Mouse (Mus musculus) neural tube, embryonic 15.5 days (tissue): Measurements from ENCODE around the gene Syn3. TPM values are rescaled to one million over a fixed set of nuclear protein-coding genes. Genes with fewer than 3 reads are reported as not detected.
"Not testable (repeated sequence)": the region's sequence is repeated elsewhere in the genome, so short reads cannot be mapped to it uniquely, and the experiment has no call there.

Experiments used
- ATAC-seq: fragments of 200-750 bp; cut with Nextera tagmentation; 2 replicates; pipeline ENCODE4 v1.8.0; 2017; ENCODE audit warnings: mild to moderate bottlenecking, moderate TSS enrichment, moderate library complexity; ENCODE audit not compliant: low FRiP score
- H3K27ac ChIP-seq: fragments of 300-500 bp; sonication (generic); replicated peaks from 2 replicates; pipeline ENCODE4 v1.5.1; 2015; ENCODE audit warnings: mild to moderate bottlenecking, inconsistent platforms
- H3K27me3 ChIP-seq: fragments of 300-500 bp; sonication (generic); replicated peaks from 2 replicates; pipeline ENCODE4 v1.6.1; 2015; ENCODE audit warnings: inconsistent platforms
- H3K36me3 ChIP-seq: fragments of 300-500 bp; sonication (generic); 2 replicates; pipeline ENCODE4 v1.6.1; 2015; ENCODE audit warnings: inconsistent platforms
- H3K4me1 ChIP-seq: fragments of 300-500 bp; sonication (generic); 2 replicates; pipeline ENCODE4 v1.6.1; 2015; ENCODE audit warnings: inconsistent platforms
- H3K4me2 ChIP-seq: fragments of 300-500 bp; sonication (generic); 2 replicates; pipeline ENCODE4 v1.6.1; 2015; ENCODE audit warnings: inconsistent platforms, mild to moderate bottlenecking, moderate library complexity
- H3K4me3 ChIP-seq: fragments of 300-500 bp; sonication (generic); replicated peaks from 2 replicates; pipeline ENCODE4 v1.5.1; 2015; ENCODE audit warnings: mild to moderate bottlenecking, inconsistent platforms
- H3K9ac ChIP-seq: fragments of 300-500 bp; sonication (generic); replicated peaks from 2 replicates; pipeline ENCODE4 v1.6.1; 2015; ENCODE audit warnings: mild to moderate bottlenecking, inconsistent platforms
- H3K9me3 ChIP-seq: fragments of 300-500 bp; sonication (generic); replicated peaks from 2 replicates; pipeline ENCODE4 v1.6.1; 2016; ENCODE audit warnings: inconsistent platforms
- WGBS: fragments of 180-500 bp; shearing (Covaris S2); methylation state at CpG from one replicate; pipeline ENCODE4 v1.1.7; 2015; ENCODE audit warnings: mixed read lengths; 5-methylcytosine and 5-hydroxymethylcytosine counted together
- polyA plus RNA-seq: library from polyadenylated mRNA; unstranded; fragments of >200 nt; fragmentation: Nextera tagmentation; extraction: Ambion mirVana; gene quantifications from 2 replicates; pipeline ENCODE4 v1.2.1, GENCODE M21; 2015

Syn3 gene
- polyA plus RNA-seq, 1 experiment from 2014 or later, result 29.0 TPM

- H3K4me2 ChIP-seq, result no peak overlapping the region
- no peaks in the 10 kb centered on the region for H3K9me3 ChIP-seq
- H3K9ac ChIP-seq, result no peak overlapping the region
- H3K27me3 ChIP-seq, result no peaks in the 10 kb centered on the region
- WGBS, result 22% methylated on average over 2 of the region's 2 CpGs
- H3K36me3 ChIP-seq, result peaks cover 32% of the 10 kb centered on the region
- no peak overlapping the region for H3K4me3 ChIP-seq
- ATAC-seq, result no peak
- 0 out of 2 replicates have a peak, but pooled peaks cover 2% of the 10 kb centered on the region for H3K4me1 ChIP-seq
- no peak overlapping the region for H3K27ac ChIP-seq
These were observed 448.2 kb downstream of the Syn3 start for GRCm38 (mm10) chr10:86050522-86050921.

GRCm38 (mm10) chr10:86047786-86048185 lies 450.9 kb downstream of the Syn3 start:
- ATAC-seq, result no peak
- Histone ChIP-seq H3K9me3 (no peaks in the 10 kb centered on the region), H3K4me1 (0 out of 2 replicates have a peak, but pooled peaks cover 2% of the 10 kb centered on the region), H3K27me3 (no peaks in the 10 kb centered on the region), H3K36me3 (peaks cover 16% of the 10 kb centered on the region), H3K27ac (no peak overlapping the region), H3K4me2 (no peak overlapping the region), H3K4me3 (no peak overlapping the region), H3K9ac (no peak overlapping the region)
- 94% methylated on average over 9 of the region's 9 CpGs for WGBS

- 94% methylated on average over 1 of the region's 1 CpGs for WGBS
- Histone ChIP-seq H3K4me3 (no peak overlapping the region), H3K4me2 (no peak overlapping the region), H3K9me3 (no peaks in the 10 kb centered on the region), H3K4me1 (0 out of 2 replicates have a peak, but pooled peaks cover 2% of the 10 kb centered on the region), H3K9ac (no peak overlapping the region), H3K27ac (no peak overlapping the region), H3K36me3 (peaks cover 19% of the 10 kb centered on the region), H3K27me3 (no peaks in the 10 kb centered on the region)
- no peak for ATAC-seq
These were observed 452.3 kb downstream of the Syn3 start for GRCm38 (mm10) chr10:86046371-86046770.

- WGBS, result 84% methylated on average over 8 of the region's 8 CpGs
- no peak overlapping the region for H3K27ac ChIP-seq
- H3K4me2 ChIP-seq, result no peak overlapping the region
- no peaks in the 10 kb centered on the region for H3K27me3 ChIP-seq
- no peak overlapping the region for H3K9ac ChIP-seq
- no peak for ATAC-seq
- no peak overlapping the region for H3K4me3 ChIP-seq
- H3K36me3 ChIP-seq, result peaks cover 13% of the 10 kb centered on the region; the same call in 1 of the 2 replicates
- no peaks in the 10 kb centered on the region for H3K4me1 ChIP-seq
- no peaks in the 10 kb centered on the region for H3K9me3 ChIP-seq
These were observed 454.6 kb downstream of the Syn3 start for GRCm38 (mm10) chr10:86044066-86044465.

- peaks cover 13% of the 10 kb centered on the region; the same call in 1 of the 2 replicates for H3K36me3 ChIP-seq
- no peak overlapping the region for H3K27ac ChIP-seq
- no peaks in the 10 kb centered on the region for H3K9me3 ChIP-seq
- WGBS, result 79% methylated on average over 4 of the region's 4 CpGs
- no peaks in the 10 kb centered on the region for H3K4me1 ChIP-seq
- no peaks in the 10 kb centered on the region for H3K27me3 ChIP-seq
- ATAC-seq, result no peak
- H3K9ac ChIP-seq, result no peak overlapping the region
- H3K4me3 ChIP-seq, result no peak overlapping the region
- no peak overlapping the region for H3K4me2 ChIP-seq
These were observed 455.0 kb downstream of the Syn3 start for GRCm38 (mm10) chr10:86043651-86044050.

GRCm38 (mm10) chr10:86034007-86034728 lies 464.5 kb downstream of the Syn3 start:
- no peaks in the 10 kb centered on the region for H3K4me1 ChIP-seq
- no peak overlapping the region for H3K27ac ChIP-seq
- H3K36me3 ChIP-seq, result peaks cover 9% of the 10 kb centered on the region; the same call in 1 of the 2 replicates
- H3K9me3 ChIP-seq, result no peaks in the 10 kb centered on the region
- no peaks in the 10 kb centered on the region for H3K27me3 ChIP-seq
- H3K9ac ChIP-seq, result no peak overlapping the region
- no peak overlapping the region for H3K4me2 ChIP-seq
- WGBS, result 67% methylated on average over 2 of the region's 2 CpGs
- H3K4me3 ChIP-seq, result no peak overlapping the region
- no peak for ATAC-seq

GRCm38 (mm10) chr10:86032517-86032916 lies 466.2 kb downstream of the Syn3 start:
- Histone ChIP-seq H3K4me1 (no peaks in the 10 kb centered on the region), H3K4me3 (no peak overlapping the region), H3K36me3 (peaks cover 9% of the 10 kb centered on the region; the same call in 1 of the 2 replicates), H3K9me3 (no peaks in the 10 kb centered on the region), H3K4me2 (no peak overlapping the region), H3K9ac (no peak overlapping the region), H3K27me3 (no peaks in the 10 kb centered on the region), H3K27ac (no peak overlapping the region)
- no peak for ATAC-seq
- WGBS, result 69% methylated on average over 3 of the region's 3 CpGs

- Histone ChIP-seq H3K9ac (no peak overlapping the region), H3K9me3 (no peaks in the 10 kb centered on the region), H3K4me3 (no peak overlapping the region), H3K27me3 (no peaks in the 10 kb centered on the region), H3K36me3 (peaks cover 9% of the 10 kb centered on the region; the same call in 1 of the 2 replicates), H3K4me2 (no peak overlapping the region), H3K4me1 (no peaks in the 10 kb centered on the region), H3K27ac (no peak overlapping the region)
- no peak for ATAC-seq
- WGBS, result 92% methylated on average over 7 of the region's 7 CpGs
These were observed 468.0 kb downstream of the Syn3 start for GRCm38 (mm10) chr10:86030743-86031142.

- not testable (repeated sequence) for ATAC-seq, H3K9me3 ChIP-seq, H3K36me3 ChIP-seq, H3K4me1 ChIP-seq, H3K4me3 ChIP-seq, H3K4me2 ChIP-seq, H3K27me3 ChIP-seq, H3K27ac ChIP-seq, H3K9ac ChIP-seq
- WGBS, result 100% methylated on average over 1 of the region's 1 CpGs
These were observed 471.9 kb downstream of the Syn3 start for GRCm38 (mm10) chr10:86026807-86027206.

- Histone ChIP-seq H3K4me2 (no peak overlapping the region), H3K4me3 (no peak overlapping the region), H3K4me1 (peaks cover 12% of the 10 kb centered on the region), H3K9me3 (no peaks in the 10 kb centered on the region), H3K9ac (no peak overlapping the region), H3K36me3 (peaks cover 6% of the 10 kb centered on the region; the same call in 1 of the 2 replicates), H3K27me3 (no peaks in the 10 kb centered on the region), H3K27ac (no peak overlapping the region)
- 95% methylated on average over 3 of the region's 3 CpGs for WGBS
- ATAC-seq, result no peak
These were observed 472.3 kb downstream of the Syn3 start for GRCm38 (mm10) chr10:86026354-86026753.

- WGBS, result 89% methylated on average over 2 of the region's 2 CpGs
- H3K4me3 ChIP-seq, result no peak overlapping the region
- no peaks in the 10 kb centered on the region for H3K9me3 ChIP-seq
- H3K27me3 ChIP-seq, result no peaks in the 10 kb centered on the region
- H3K9ac ChIP-seq, result no peak overlapping the region
- no peak for ATAC-seq
- peaks cover 6% of the 10 kb centered on the region; the same call in 1 of the 2 replicates for H3K36me3 ChIP-seq
- H3K4me2 ChIP-seq, result no peak overlapping the region
- H3K27ac ChIP-seq, result no peak overlapping the region
- H3K4me1 ChIP-seq, result peaks cover 14% of the 10 kb centered on the region
These were observed 472.8 kb downstream of the Syn3 start for GRCm38 (mm10) chr10:86025906-86026305.

GRCm38 (mm10) chr10:86023149-86023548 lies 475.5 kb downstream of the Syn3 start:
- H3K36me3 ChIP-seq, result no peaks in the 10 kb centered on the region
- H3K9ac ChIP-seq, result no peak overlapping the region
- no peak for ATAC-seq
- H3K4me1 ChIP-seq, result peaks cover 14% of the 10 kb centered on the region
- H3K27ac ChIP-seq, result no peak overlapping the region
- no peaks in the 10 kb centered on the region for H3K9me3 ChIP-seq
- peak overlapping the region; percentile 86 for H3K4me2 ChIP-seq
- H3K4me3 ChIP-seq, result no peak overlapping the region
- H3K27me3 ChIP-seq, result no peaks in the 10 kb centered on the region
